Mouse (Mus musculus) R1 (cell line): Measurements from ENCODE around the gene Eml5.

ENCODE experiments used
- DNase-seq: peaks from one replicate; pipeline ENCODE4 v3.0.0-alpha.2; 2018; ENCODE audit warnings: low read depth, low spot score

Gene Eml5

GRCm38 (mm10) chr12:98900881-98901801 lies at the start of gene Eml5:
Gene Eml5, minus strand, starts transcription at chr12:98901484.
- peak; percentile 95 for DNase-seq

GRCm38 (mm10) chr12:98932856-98933255 lies 31.6 kb upstream of the Eml5 start:
- DNase-seq = no peak

- DNase-seq = no peak
These were observed 31.2 kb upstream of the Eml5 start for GRCm38 (mm10) chr12:98932441-98932840.

GRCm38 (mm10) chr12:98931174-98931573 lies 29.9 kb upstream of the Eml5 start:
- no peak for DNase-seq

GRCm38 (mm10) chr12:98920194-98920991 lies 19.1 kb upstream of the Eml5 start, which contains the start of gene Ttc8:
Gene Ttc8, plus strand, starts transcription at chr12:98920574.
- DNase-seq = peak; percentile 90

- DNase-seq = no peak
These were observed 8.8 kb upstream of the Eml5 start for GRCm38 (mm10) chr12:98910096-98910495.

GRCm38 (mm10) chr12:98905466-98905865 lies 4.2 kb upstream of the Eml5 start:
- no peak for DNase-seq

- peak; percentile 60 for DNase-seq
These were observed 873 bp downstream of the Eml5 start for GRCm38 (mm10) chr12:98900341-98900880.

GRCm38 (mm10) chr12:98899676-98900075 lies 1.6 kb downstream of the Eml5 start:
- no peak for DNase-seq

GRCm38 (mm10) chr12:98896761-98897160 lies 4.5 kb downstream of the Eml5 start:
- DNase-seq = no peak

GRCm38 (mm10) chr12:98884515-98884914 lies 16.8 kb downstream of the Eml5 start:
- DNase-seq = peak; percentile 16

GRCm38 (mm10) chr12:98881796-98882195 lies 19.5 kb downstream of the Eml5 start:
- no peak for DNase-seq

- no peak for DNase-seq
These were observed 22.6 kb downstream of the Eml5 start for GRCm38 (mm10) chr12:98878693-98879092.

GRCm38 (mm10) chr12:98875216-98875615 lies 26.1 kb downstream of the Eml5 start:
- no peak for DNase-seq

GRCm38 (mm10) chr12:98872836-98873235 lies 28.4 kb downstream of the Eml5 start:
- no peak for DNase-seq

- DNase-seq = no peak
These were observed 37.8 kb downstream of the Eml5 start for GRCm38 (mm10) chr12:98863436-98863835.

- no peak for DNase-seq
These were observed 41.0 kb downstream of the Eml5 start for GRCm38 (mm10) chr12:98860316-98860715.

GRCm38 (mm10) chr12:98850767-98851166 lies 50.5 kb downstream of the Eml5 start:
- peak; percentile 51 for DNase-seq

- DNase-seq = no peak
These were observed 56.5 kb downstream of the Eml5 start for GRCm38 (mm10) chr12:98844774-98845173.

GRCm38 (mm10) chr12:98840135-98840534 lies 61.1 kb downstream of the Eml5 start:
- DNase-seq = no peak

GRCm38 (mm10) chr12:98837940-98838339 lies 63.3 kb downstream of the Eml5 start:
- DNase-seq = no peak

GRCm38 (mm10) chr12:98835466-98835865 lies 65.8 kb downstream of the Eml5 start:
- DNase-seq = no peak
